Mouse (Mus musculus) right cerebral cortex, adult 18-20 months (tissue): Measurements from ENCODE around the gene AC131692.1.

Experiments used
- DNase-seq: peaks from one replicate; pipeline ENCODE4 v3.0.0; 2022; ENCODE audit warnings: mixed read lengths

Gene AC131692.1

DNA sequence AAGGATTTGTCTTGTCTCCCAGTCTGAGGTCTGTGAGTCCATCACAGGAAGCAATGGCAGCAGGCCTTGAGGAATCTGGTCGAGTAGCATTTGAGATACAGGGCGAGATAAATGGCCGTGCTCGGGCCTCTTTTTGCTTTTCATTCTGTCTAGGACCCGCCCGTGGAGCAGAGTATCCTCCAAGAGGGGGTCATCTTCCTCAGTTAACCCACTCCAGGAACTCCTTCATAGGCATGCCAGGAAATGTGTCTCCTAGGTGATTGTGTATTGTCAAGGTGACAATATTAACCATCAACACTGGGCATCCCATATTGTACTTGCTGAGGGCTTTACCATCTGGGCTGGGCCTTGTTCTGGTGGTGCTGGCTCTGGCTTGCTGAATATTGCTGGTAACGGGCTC, at the start of gene AC131692.1:
TSS of gene AC131692.1 (plus strand) at position 301 of the 400 bp plus-strand sequence.
- DNase-seq: no peak

DNA sequence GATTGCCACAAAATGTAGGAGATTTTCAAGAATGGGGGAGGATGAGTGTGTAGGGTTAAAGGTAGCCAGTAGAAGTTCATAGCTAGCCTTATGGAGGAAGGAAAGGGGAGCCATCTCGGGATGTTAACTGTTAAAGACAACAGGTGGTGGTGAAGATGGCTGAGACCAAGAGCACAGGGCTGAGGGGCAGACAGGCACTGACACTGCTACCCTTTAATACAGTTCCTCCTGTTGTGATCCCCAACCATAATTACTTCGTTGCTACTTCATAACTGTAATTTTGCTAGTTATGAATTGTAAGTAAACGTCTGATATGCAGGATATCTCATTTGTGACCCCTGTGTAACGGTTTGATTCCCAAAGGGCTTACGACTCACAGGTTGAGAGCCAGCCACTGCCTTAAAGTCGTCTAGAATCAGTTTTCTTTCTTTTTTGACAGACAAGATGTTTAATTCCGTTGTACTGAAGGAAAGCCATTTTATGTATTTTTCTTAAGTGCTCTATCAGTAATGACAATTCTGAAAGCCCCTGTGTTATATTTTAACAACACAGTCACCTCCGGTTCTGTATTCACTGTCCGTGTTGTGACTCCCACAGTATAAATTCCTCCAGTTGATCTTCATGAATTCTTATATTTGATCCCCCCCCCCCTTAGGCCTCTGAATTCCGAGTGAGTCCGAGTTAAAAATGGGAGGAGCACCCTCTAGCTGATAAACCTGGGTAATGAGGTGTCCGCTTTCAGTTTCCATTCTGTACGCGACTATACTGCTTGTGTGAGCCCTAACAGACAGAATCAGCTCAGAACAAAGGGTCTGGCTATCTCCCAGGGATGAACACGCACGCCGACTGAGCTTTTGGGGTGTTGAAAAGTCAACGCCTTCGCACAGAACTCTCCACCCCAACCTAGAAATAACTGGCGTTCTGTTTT, 48.6 kb upstream of the AC131692.1 start:
- DNase-seq: no peak

DNA sequence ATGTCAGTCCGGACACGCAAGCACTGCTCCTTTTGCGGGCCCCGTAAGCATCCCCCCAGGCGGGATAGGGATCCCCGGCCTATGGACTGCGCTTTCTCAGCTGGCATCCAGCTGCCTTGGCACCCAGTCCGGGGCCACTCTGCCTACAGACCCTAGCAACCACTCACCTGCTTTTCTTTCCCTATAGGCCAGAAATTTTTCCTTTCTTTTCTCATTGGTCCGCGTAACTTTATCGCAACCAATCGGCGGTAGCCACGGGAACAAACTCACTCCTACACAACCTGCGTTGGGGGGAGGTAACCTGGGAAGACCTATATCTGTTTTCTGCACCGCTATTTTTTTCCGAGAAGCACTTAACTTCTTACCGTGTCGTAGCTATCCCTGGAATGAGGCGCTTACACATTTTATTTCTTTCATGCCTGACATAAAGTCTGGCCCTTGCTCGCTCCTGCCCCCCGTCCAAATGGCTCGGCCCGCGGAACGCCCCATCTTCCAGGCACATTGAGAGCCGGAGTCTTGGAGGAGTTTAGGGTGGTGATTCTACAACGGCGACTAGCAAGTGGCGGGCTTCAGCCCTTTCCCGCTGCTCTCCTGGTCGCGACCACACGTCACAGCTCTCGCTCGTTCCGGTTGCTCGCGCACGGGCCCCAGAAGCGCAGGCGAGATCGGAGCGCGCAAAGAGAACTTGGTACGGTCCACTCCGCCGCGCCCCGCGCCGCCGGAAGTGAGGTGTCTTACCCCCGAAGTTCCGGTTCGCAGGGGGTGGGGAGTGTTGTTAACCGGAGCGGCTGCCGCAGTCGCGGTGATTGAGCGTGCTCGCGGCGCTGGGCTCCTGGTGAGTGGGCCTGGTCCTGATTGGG, 47.7 kb upstream of the AC131692.1 start, which contains the start of gene Syvn1:
TSS of gene Syvn1 (plus strand) at position 283 of the 860 bp plus-strand sequence.
- DNase-seq: peak; percentile 95

DNA sequence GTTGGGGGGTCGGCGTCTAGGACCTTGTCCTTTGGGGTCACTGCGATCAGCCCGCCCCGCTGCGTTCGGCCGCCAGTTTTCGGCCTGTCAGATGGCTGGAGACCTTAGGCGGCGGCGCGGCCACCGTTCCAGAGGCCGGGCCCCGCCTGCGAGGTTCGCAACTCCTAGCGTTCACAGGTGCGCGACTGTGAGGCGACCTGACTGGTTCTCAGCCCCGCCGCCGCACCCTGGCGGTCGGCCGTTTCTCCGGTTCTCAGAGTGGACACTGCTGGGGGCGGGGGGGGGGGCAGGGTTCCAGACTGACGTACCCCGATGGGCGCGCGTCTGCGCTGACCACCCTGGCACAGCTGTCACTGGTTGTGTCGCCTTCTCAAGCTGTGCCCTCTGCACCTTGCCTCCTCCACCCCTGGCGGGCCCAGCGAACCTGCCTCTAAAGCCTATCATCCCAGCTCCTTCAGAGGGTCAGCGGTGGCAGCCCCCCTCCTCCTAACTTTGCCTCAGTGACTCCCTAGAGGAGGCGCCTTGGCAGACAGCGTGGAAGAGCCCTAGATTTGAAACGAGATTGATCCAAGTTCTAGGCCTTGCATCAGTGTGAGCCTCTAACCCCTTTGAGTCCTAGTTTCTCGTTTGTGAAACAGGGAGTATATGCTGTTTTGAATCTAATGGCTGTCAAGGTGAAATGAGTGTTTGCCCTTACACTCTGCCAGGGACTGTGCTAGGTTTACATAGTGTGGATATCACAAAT, 46.9 kb upstream of the AC131692.1 start:
- no peak for DNase-seq

DNA sequence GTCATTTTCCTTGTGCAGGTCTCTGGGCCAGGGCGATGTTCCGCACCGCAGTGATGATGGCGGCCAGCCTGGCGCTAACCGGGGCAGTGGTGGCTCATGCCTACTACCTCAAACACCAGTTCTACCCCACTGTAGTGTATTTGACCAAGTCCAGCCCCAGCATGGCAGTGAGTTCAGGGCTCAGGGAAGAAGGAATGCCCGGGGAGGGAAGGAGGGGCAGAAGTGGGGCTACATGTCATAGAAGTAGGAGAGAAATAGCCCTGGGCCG, 46.4 kb upstream of the AC131692.1 start:
- DNase-seq: no peak

DNA sequence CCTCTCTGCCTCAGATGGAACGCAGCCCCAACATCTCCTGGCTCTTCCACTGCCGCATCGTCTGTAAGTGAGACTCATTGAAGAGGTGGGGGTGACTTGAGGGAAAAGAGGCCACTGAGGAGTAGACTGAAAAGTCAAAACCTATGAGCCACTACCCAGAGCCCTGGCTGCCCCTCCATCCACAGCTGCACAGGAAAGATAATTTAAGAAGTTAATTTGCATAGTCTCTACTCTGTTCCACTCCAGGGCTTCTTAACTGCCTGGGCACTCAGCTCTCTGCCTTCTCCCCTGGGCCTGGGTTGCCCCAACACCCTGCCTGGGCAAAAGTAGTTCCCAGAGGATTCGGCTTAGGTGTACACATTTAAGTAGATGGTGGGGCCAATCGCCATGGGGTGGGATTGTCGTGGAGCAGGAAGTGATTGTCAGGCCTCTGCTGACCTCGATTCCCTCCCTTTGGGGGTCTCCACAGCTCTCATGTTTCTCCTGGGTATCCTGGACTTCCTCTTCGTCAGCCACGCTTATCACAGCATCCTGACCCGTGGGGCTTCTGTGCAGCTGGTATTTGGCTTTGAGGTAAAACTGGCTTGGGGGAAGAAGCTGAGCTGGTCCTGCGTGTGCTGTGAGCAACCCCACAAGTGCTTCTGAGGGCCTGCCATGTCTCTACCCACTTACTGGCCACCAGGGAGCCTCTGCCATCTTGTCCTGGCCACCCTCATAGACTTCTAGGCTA, 45.4 kb upstream of the AC131692.1 start:
- DNase-seq: no peak

DNA sequence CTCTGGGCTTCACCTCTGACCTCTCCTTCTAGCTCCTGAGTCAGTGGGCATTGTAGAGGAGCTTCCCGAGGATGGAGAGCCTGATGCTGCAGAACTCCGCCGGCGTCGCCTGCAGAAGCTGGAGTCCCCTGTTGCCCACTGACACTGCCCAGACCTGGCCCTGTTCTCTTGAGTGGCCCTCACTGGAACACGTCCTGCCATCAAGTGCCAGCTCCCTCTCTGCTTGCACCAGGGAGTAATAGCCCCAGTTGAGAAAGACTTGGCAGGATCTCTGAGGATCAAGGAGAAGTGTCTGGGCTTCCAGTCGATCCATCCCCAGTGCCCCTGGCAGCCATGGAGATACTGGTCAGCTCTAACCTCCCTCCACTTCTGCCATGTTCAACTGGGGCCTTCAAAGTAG, 41.7 kb upstream of the AC131692.1 start:
- DNase-seq: no peak

DNA sequence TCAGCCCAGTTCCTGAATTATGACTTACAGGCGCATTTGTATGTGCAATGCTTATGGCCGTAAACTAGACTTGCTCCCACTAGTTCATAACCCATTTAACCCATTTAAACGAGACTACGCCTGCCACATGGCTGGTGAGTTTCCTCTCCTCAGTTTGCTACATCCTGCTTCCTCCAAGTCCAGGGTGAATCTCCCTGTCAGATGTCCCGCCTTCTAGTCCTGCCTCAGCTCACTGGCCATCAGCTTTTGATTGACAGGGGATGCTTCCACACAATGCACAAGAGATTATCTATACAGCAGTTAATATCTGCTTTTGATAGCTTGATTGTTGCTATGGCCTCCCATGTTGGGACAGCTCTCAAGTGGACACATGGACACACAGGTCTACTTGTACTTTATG, 39.9 kb upstream of the AC131692.1 start:
- DNase-seq: no peak

DNA sequence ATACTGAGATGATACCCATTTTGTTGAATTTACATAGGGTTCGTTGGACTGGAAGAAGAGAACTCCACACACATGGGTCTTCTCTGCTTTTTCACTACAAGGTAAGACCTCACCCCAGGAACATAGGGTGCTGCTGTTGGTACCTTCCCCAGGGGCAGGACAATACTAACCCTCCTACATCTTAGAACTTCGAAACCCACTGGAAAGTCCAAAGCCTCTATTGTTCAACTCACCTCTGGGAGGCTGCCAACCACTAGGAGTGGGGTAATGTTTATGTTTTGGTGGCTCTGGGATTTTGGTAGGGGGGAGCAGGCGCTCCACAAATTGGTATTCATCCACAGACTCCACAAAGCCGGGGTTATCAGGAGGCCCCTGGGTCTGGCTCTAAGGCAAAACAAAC, 37.5 kb upstream of the AC131692.1 start:
- DNase-seq: no peak

DNA sequence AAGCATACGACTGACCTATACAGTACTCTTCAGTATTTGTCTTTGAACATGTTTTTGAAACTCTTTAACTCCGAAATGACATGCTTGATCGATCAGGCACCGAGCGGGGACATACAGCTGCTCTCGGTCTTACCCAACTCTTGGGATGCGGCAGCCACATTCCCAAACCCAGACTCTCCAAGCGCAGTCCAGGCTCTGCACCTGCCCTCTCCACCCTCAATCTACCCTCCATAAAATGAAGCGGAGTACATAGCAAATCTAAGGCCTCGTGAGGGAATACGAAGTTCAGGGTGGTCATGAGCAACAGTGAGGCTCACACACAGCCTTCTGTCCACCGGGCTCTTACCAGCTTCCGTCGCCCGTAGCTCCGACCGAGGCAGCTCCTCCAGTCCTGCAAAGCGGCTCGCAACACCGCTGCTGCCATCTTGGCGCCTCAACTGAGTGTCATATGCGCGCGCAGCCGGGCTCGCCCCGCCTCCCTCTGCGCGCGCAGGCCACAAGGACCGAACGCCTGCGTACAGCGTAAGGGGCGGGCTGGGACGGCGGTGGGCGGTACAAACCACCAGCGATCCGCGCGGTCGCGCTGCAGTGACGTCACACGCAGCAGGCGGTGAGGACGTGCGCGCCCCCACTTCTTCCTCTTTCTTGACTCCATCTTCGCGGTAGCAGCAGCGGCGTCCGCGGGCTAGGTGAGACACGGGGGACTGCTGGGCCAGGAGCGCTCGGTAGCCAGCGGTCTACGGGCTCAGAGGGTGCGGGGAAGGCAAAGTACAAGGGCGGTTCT, 36.7 kb upstream of the AC131692.1 start, which contains the start of the genes Mrpl49 and Fau:
TSS of gene Mrpl49 (minus strand) at position 473 of the 784 bp plus-strand sequence.
TSS of gene Fau (plus strand) at position 532 of the 784 bp plus-strand sequence.
- DNase-seq: peak; percentile 99

DNA sequence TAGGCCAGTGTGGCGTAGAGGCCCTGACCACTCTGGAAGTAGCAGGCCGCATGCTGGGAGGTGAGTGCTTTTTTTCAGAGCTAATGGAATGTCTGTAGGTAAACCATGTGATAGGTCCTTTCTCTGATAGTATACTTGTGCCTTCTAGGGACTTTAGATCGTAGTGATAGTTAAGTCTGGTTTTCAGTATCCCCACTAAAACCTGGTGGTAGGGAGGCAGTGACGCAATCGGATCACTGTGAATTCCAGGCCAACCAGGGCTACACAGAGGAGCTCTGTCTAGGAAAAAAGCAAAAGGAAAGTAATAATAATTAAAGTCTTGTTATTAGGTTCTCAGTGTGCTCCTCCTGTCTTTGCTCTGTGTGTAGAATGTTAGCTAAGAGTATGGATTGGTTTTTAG, 35.7 kb upstream of the AC131692.1 start:
- DNase-seq: no peak

DNA sequence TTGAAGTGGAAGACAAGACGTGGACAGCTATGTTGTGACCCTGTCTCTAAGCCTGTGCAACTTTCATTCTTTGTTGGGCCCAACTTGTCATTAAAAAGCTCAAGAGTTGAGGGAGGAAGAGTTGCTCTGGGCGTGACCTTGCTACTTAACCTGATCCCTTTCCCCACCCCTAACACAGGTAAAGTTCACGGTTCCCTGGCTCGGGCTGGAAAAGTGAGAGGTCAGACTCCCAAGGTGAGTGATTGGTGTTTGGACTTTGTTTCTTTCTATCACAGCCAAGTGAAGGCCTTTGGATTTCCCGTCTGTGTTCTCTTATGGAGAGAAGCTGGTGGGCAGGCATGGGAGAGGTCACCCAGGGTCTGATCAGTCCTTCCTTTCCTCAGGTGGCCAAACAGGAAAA, 35.3 kb upstream of the AC131692.1 start:
- DNase-seq: no peak

DNA sequence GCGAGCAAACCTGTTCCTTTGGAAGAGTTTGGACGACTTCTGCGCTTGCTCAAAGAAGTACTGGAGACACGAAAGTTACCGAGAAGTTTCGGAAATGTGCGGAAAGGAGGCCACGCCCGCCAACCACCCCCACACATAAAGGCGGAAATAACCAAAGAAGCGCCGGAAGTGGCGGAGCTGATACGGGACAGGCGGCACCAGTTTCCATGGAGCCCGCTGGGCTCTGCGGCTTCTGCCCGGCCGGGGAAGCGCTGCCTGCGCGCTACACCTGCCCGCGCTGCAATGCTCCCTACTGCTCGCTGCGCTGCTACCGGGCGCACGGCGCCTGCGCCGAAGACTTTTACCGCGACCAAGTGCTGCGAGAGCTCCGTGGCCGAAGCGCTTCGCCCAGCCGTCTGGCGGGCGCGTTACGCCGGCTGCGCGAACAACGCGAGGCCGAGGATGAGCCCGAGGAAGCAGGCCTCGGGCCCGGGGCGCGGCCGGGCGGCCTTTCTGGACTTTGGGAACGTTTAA, 33.1 kb upstream of the AC131692.1 start, which contains the start of gene Znhit2:
TSS of gene Znhit2 (plus strand) at position 172 of the 513 bp plus-strand sequence.
- DNase-seq: peak; percentile 96

DNA sequence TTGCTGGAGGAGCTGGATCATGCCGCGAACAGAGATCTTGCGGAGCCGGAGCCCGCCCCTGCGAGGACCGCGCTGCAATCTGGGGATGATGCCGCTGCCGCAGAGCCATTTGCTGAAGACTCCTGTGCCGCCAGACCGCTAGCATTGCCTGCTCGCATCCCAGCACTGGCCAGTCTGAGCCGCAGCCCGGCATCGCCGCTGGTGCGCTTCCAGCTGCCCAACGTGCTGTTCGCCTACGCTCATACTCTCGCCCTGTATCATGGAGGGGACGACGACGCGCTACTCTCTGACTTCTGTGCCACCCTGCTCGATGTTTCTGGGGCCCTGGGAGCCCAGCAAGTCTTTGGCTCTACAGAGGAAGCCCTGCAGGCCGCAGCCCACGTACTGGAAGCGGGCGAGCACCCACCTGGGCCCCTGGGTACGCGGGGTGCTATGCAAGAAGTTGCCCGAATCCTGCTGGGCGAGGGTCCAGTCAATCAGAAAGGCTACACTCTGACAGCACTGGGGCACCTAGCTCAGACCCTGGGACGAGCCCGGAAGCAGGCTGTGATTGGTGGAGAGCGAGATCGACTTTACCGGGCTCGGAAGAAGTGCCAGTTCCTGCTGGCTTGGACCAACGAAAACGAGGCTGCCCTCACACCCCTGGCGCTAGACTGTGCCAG, 32.4 kb upstream of the AC131692.1 start:
- peak; percentile 32 for DNase-seq

DNA sequence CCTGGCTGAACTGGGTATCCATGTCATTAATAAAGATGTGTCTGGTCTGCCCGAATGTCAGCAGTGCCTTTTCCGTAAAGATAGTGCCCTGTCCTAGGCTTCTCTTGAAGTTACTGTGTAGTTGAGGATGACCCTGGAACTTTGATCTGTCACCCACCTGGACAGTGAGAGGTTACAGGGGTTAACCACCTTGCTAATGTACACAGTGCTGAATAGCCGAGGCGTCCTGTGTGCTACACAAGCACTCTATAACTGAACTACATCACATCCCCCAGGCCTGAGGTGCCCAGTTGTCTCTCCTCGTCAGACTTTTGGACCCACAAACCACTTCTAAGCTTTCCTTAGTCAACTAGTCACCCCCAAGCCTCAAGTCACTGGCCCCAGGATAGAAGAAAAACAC, 31.8 kb upstream of the AC131692.1 start:
- no peak for DNase-seq

DNA sequence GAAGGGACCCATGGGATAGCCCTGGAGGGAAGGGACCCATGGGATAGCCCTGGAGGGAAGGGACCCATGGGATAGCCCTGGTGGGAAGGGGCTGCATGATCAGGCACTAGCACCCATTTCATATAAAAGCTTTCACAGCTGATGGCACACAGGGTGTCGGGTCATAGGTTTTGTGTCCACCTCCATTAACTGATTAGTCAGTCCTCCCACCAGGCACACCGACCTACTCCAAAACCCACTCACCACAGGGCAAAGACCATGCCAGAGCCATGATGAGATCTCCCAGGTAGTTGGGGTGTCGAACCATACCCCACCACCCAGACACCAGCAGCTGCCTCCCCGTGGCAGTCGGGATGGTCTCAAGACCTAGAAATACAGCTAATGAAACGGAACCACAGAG, 31.1 kb upstream of the AC131692.1 start:
- no peak for DNase-seq

DNA sequence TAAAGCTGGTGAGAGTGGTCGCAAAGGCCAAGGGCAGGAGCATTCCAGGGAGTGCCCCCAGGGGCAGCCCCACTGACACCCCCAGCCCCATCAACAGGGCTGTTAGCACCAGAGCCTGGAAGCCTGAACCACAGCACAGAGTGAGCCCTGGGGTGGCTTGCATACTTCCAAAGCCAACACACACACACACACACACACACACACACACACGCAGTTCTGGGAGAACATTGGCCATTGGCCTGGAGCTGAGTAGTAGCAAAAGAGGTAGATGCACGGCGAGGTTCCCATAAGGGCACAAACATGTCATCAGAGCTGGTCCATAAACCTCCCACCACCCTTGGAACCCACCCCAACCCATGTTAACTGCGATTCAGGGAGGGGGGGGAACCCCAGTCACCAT, 27.6 kb upstream of the AC131692.1 start:
- no peak for DNase-seq

DNA sequence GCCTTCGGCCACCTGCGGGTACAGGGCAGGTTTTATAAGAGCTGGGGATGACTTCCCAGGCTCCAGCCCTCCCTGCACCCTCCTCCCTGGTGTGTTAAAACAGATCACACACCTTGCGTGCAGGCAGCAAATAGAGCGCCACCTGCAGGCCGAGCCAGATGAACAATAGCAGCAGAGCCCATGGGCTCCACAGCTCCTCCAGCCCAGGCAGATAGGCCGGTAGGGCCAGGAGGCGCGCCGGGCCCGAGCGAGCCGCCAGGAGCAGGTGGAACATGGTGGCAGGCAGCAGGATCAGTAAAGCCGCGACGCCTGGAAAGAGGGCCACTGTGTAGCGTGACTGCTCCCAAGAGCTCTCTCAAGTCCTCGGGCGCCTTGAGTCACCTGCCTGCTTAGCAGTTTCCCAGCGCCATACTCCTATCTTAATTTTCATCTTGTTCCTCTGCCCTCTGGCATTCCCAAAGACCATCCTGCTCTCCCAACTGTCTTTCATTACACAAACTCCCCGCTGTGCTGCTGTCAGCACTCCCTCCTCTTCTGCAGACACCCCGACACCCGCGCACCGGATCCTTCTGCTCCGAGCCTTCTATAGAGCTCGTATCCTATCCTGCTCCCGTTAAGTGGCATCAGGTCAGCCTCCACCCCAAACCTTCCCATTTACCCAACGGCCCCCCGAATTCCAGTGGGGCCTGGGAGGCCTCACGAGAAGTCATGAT, 27.1 kb upstream of the AC131692.1 start:
- DNase-seq: peak; percentile 85

DNA sequence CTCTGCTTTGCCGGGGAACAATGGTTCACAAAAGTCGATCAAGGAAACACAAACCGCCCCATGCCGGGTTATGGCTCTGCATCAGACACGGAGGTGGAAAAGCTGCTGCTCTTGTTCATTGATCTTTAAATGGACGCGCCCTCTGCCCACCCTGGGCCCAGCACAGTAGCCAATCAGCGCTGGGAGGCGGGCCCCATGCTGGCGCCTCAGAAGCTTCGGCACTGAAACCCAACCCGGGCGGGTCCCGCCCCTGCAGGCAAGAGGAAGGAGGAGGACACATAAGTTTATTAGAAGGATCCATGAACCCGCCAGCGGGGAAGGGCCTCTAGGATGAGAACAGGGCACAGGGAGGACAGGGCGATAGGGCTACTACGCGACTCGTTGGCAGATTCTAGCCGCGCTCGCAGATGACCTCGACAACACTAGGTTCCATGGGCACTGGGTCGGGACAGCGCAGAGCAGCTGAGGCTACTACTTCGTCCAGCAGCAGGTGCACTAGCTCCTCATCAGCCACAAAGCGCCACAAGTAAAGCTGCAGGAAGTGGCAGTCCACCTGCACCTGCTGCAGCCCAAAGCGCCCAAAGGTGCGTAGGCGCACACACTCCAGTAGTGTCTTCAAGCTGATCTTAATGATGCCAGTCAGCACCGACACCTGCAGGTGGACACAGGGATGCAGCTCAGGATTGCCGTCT, 26.3 kb upstream of the AC131692.1 start, which contains the start of gene Tm7sf2:
TSS of gene Tm7sf2 (minus strand) at position 650 of the 692 bp plus-strand sequence.
- peak; percentile 91 for DNase-seq
